ENCODE assay signal across 8 mouse cellular contexts in genomic region chr1:166137244-166137938, GRCm38 (mm10). TPM values are rescaled to one million over a fixed set of nuclear protein-coding genes. Genes with fewer than 3 reads are reported as not detected.
A peak's percentile ranks its signal among the peaks of the same experiment; 100 is the strongest.
DNase-seq lines count a peak whose midpoint lies in the region; ATAC-seq and TF ChIP-seq lines count a peak whose summit lies in the region.
"Had no signal": no experiment of that assay in that cellular context is flagged by ENCODE, and none has a peak within 500 bp of the region (broad histone marks: within the 10 kb centered on the region; RNA-seq: fewer than 3 reads in every experiment).

No protein-coding gene starts in this region.

- H3K27ac ChIP-seq in neural tube, embryonic 12.5 days = no peak overlapping the region
- H3K27ac ChIP-seq in liver, embryonic 14.5 days = no peak overlapping the region

- no peak overlapping the region for H3K4me3 ChIP-seq in neural tube, embryonic 12.5 days
- H3K4me3 ChIP-seq in liver, embryonic 14.5 days (ENCODE audit: insufficient read depth in 1 of 2, low read depth in 2 of 2, low read length in 2 of 2) = no peak overlapping the region

- 70% methylated on average over 7 of the region's 7 CpGs for WGBS in neural tube, embryonic 12.5 days
- WGBS in liver, embryonic 14.5 days (ENCODE audit: insufficient replicate concordance) = 47% methylated on average over 7 of the region's 7 CpGs

- H3K27me3 ChIP-seq in neural tube, embryonic 12.5 days (replicated peaks) = no peaks in the 10 kb centered on the region
- no peaks in the 10 kb centered on the region; the same call in 1 of the 2 replicates for H3K27me3 ChIP-seq in liver, embryonic 14.5 days (ENCODE audit: control insufficient read depth, insufficient read depth, low read length)

- no peaks in the 10 kb centered on the region for H3K9me3 ChIP-seq in neural tube, embryonic 12.5 days
- no peaks in the 10 kb centered on the region for H3K9me3 ChIP-seq in liver, embryonic 14.5 days (ENCODE audit: control insufficient read depth, low read length)

- no peak overlapping the region for H3K9ac ChIP-seq in neural tube, embryonic 12.5 days
- H3K9ac ChIP-seq in liver, embryonic 14.5 days (replicated peaks) = no peak overlapping the region

- no peak for DNase-seq in neural tube, embryonic 10.5 days (ENCODE audit: extremely low spot score, low spot score)
- peak; percentile 59 for DNase-seq in adrenal gland, adult 8-10 months
- no peak for DNase-seq in liver, embryonic 14.5 days (ENCODE audit: low read depth in 3 of 3, low spot score in 3 of 3)
- peak; percentile 60 to 64 for DNase-seq in urinary bladder, postnatal 36 days (ENCODE audit: low spot score in 2 of 2)
- no peak for DNase-seq in left cerebral cortex, postnatal 10 days (ENCODE audit: extremely low spot score in 1 of 2, low spot score in 2 of 2)
- no peak for DNase-seq in embryo, embryonic 10.5 days (ENCODE audit: low spot score)
- DNase-seq: cerebellum, postnatal 10 days had no signal

- no peaks in the 10 kb centered on the region for H3K36me3 ChIP-seq in neural tube, embryonic 12.5 days
- H3K36me3 ChIP-seq in liver, embryonic 14.5 days (replicated peaks; ENCODE audit: control insufficient read depth, insufficient read depth, low read depth) = no peaks in the 10 kb centered on the region

- no peak for TF ChIP-seq CTCF in liver, embryonic 14.5 days (IDR thresholded peaks at IDR 0.05; ENCODE audit: low read depth)

- H3K4me1 ChIP-seq in neural tube, embryonic 12.5 days = peaks cover 2% of the 10 kb centered on the region
- peaks cover 0 to 11% of the 10 kb centered on the region in 2 experiments; a peak in 2 of 4 replicates for H3K4me1 ChIP-seq in liver, embryonic 14.5 days (replicated peaks; ENCODE audit: control insufficient read depth in 2 of 2, insufficient read depth in 2 of 2, low read length in 1 of 2)

- peak; percentile 10; the same call in 1 of the 2 replicates for ATAC-seq in neural tube, embryonic 12.5 days (ENCODE audit: low FRiP score, low read depth)
- 0 out of 2 replicates have a peak, but pooled peaks have one; percentile 6 for ATAC-seq in liver, embryonic 14.5 days (ENCODE audit: insufficient read depth)

- intact Hi-C loops in left cerebral cortex, postnatal 10 days (cut with DNase I) = no loop called here

- no peak overlapping the region for H3K4me2 ChIP-seq in neural tube, embryonic 12.5 days (replicated peaks)
- no peak overlapping the region for H3K4me2 ChIP-seq in liver, embryonic 14.5 days (ENCODE audit: low read depth)

- TF ChIP-seq EP300 in liver, embryonic 14.5 days (IDR thresholded peaks at IDR 0.05; ENCODE audit: low read depth) = no peak

RNA-seq across cellular contexts. Expression of gene Gpa33, which starts 7.4 kb away (rescaled TPM):
- polyA plus RNA-seq in neural tube, embryonic 12.5 days (2016; fragmentation: Nextera tagmentation; extraction: Ambion mirVana) = 0.29 TPM in 1 of 2 replicates, not detected in the other
- under 1 TPM in 2 of 4 experiments, not detected in 2; 0.56 to 0.62 TPM for total RNA-seq in adrenal gland, adult 8-10 months (2022)
- 0.01 and 0.12 TPM in 2 replicates for polyA plus RNA-seq in liver, embryonic 14.5 days (2012; rRNA removed)
- polyA plus RNA-seq in liver, embryonic 14.5 days (2014; fragmentation: Nextera tagmentation; extraction: Ambion mirVana) = not detected in 2 replicates
- not detected for total RNA-seq in left cerebral cortex, postnatal 10 days (2021)

RNA-seq across cellular contexts. Expression of gene Dusp27, which starts 9.7 kb away (rescaled TPM):
- 3.3 and 4.7 TPM in 2 replicates for polyA plus RNA-seq in neural tube, embryonic 12.5 days (2016; fragmentation: Nextera tagmentation; extraction: Ambion mirVana)
- under 1 TPM in 3 of 4 experiments, not detected in 1; 0.21 to 0.22 (median 0.22) TPM for total RNA-seq in adrenal gland, adult 8-10 months (2022)
- polyA plus RNA-seq in liver, embryonic 14.5 days (2012; rRNA removed) = 0.02 and 0.03 TPM in 2 replicates
- polyA plus RNA-seq in liver, embryonic 14.5 days (2014; fragmentation: Nextera tagmentation; extraction: Ambion mirVana) = 0.08 TPM in 1 of 2 replicates, not detected in the other
- total RNA-seq in left cerebral cortex, postnatal 10 days (2021) = under 1 TPM; 0.45 to 0.54 TPM

Comparison
In these comparisons a context has a peak if more than half of its experiments do, and no peak if none do; other contexts are left out.
1. DNase-seq: peak in adrenal gland, adult 8-10 months (single experiment) and urinary bladder, postnatal 36 days (2 of 2); none in neural tube, embryonic 10.5 days (single experiment), liver, embryonic 14.5 days (0 of 3), left cerebral cortex, postnatal 10 days (0 of 2) and embryo, embryonic 10.5 days (single experiment).